Mouse (Mus musculus): ENCODE measurements around the gene B4galnt3. TPM values are rescaled to one million over a fixed set of nuclear protein-coding genes. Genes with fewer than 3 reads are reported as not detected.

The B4galnt3 gene
- polyA plus RNA-seq, 1 experiment from 2014 or later = 0.14 TPM

DNA sequence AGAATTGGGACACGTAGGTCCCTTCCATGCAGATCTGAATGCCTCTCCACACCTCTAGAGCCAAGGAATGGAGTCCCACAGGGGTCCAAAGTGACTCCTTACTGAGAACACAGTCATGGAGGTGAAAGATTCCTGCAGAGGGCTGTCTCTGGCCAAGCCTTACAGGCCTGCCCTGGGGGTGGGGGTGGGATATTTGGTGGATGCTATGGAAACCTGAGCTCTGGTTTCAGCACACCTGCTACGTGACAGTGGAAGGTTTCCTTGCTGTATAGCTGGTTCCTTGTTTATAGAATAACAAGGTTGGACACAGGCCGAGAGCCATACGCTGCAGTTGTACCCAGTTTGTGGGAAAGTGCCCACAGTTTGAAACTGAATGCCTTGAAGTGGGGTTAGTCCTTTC is 113.9 kb downstream of the B4galnt3 start:
- Histone ChIP-seq H3K9ac (ENCODE audit: low read depth, low read length) (no peak overlapping the region), H3K9me3 (replicated peaks; ENCODE audit: control insufficient read depth, low read length) (no peaks in the 10 kb centered on the region), H3K4me1 (ENCODE audit: control insufficient read depth, low read depth, low read length) (peaks cover 30% of the 10 kb centered on the region), H3K4me2 (ENCODE audit: low read depth, low read length) (no peak overlapping the region), H3K36me3 (ENCODE audit: control insufficient read depth, insufficient read depth) (no peaks in the 10 kb centered on the region), H3K27ac (ENCODE audit: low read length) (no peak overlapping the region), H3K27me3 (ENCODE audit: control insufficient read depth, insufficient read depth, low read depth, low read length) (no peaks in the 10 kb centered on the region), H3K4me3 (ENCODE audit: low read depth, low read length) (no peak overlapping the region)
- 89% methylated on average over 4 of the region's 4 CpGs for WGBS (ENCODE audit: insufficient replicate concordance)
- no peak for ATAC-seq (ENCODE audit: low read depth)

DNA sequence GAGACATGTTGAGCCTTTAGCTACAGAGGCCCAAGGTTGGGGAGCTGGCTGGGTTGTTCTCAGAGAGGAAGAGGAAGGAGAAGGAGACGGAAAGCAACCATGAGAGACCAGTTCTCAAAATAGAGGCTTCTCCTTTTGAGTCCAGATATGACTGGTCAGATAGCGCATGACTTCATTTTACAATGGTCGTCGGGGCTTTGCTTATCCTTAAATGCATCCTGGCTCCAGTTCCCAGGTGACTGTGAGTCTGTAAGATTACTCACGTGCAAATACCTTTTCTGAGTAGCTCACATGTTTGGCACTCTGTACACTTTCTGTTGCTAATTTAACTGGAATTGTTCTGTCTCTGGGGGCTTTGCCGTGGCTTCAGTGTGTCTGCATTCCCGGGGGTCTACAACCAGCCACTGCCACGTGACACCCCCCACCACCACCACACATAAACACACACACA is 114.6 kb downstream of the B4galnt3 start:
- peak overlapping the region; percentile 42 for H3K9ac ChIP-seq (ENCODE audit: low read depth, low read length)
- WGBS (ENCODE audit: insufficient replicate concordance) = 50% methylated on average over 8 of the region's 8 CpGs
- no peaks in the 10 kb centered on the region for H3K9me3 ChIP-seq (replicated peaks; ENCODE audit: control insufficient read depth, low read length)
- H3K27me3 ChIP-seq (ENCODE audit: control insufficient read depth, insufficient read depth, low read depth, low read length) = no peaks in the 10 kb centered on the region
- no peak overlapping the region for H3K4me3 ChIP-seq (ENCODE audit: low read depth, low read length)
- H3K27ac ChIP-seq (ENCODE audit: low read length) = peak overlapping the region; percentile 82
- H3K4me1 ChIP-seq (ENCODE audit: control insufficient read depth, low read depth, low read length) = peaks cover 32% of the 10 kb centered on the region
- no peak overlapping the region for H3K4me2 ChIP-seq (ENCODE audit: low read depth, low read length)
- ATAC-seq (ENCODE audit: low read depth) = no peak
- no peaks in the 10 kb centered on the region for H3K36me3 ChIP-seq (ENCODE audit: control insufficient read depth, insufficient read depth)

DNA sequence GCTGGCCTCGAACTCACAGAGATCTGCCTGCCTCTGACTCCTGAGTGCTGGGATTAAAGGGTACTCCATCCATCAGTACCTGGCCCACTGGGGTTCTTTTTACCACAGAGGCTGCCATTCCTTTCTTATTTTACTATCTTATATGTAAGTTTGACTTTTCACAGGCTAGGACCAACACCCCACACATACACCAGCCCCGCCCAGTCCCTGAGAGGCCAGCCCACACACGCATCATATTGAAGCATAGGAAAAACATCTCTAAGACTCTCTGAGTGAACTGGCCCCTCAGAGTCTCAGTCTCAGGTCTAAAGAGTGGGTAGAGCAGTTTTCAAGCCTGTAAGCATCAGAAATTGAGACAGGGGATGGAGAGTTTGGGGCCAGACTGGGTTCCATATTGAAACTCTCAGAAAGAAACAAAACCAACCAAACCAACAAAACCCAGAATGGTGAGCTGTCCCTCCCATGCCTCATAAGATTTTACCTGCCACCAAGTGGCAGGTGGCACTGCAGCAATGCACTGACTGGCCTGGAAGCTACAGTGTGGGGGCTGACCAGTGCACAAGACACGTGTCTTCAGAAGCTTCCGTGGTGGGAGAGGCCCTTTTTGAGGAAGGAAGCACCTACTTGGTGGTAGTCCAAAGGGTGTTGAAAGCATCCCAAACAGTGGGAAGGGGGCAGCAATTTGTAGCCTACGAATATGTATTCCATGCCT is 115.2 kb downstream of the B4galnt3 start:
- H3K9me3 ChIP-seq (replicated peaks; ENCODE audit: control insufficient read depth, low read length) = no peaks in the 10 kb centered on the region
- no peaks in the 10 kb centered on the region for H3K27me3 ChIP-seq (ENCODE audit: control insufficient read depth, insufficient read depth, low read depth, low read length)
- peaks cover 37% of the 10 kb centered on the region for H3K4me1 ChIP-seq (ENCODE audit: control insufficient read depth, low read depth, low read length)
- peak overlapping the region; percentile 43 for H3K4me2 ChIP-seq (ENCODE audit: low read depth, low read length)
- H3K4me3 ChIP-seq (ENCODE audit: low read depth, low read length) = peak overlapping the region; percentile 10; the same call in 1 of the 2 replicates
- peak; percentile 23 for ATAC-seq (ENCODE audit: low read depth)
- WGBS (ENCODE audit: insufficient replicate concordance) = 52% methylated on average over 6 of the region's 6 CpGs
- H3K9ac ChIP-seq (ENCODE audit: low read depth, low read length) = peak overlapping the region; percentile 42
- H3K27ac ChIP-seq (ENCODE audit: low read length) = peak overlapping the region; percentile 82
- no peaks in the 10 kb centered on the region for H3K36me3 ChIP-seq (ENCODE audit: control insufficient read depth, insufficient read depth)

DNA sequence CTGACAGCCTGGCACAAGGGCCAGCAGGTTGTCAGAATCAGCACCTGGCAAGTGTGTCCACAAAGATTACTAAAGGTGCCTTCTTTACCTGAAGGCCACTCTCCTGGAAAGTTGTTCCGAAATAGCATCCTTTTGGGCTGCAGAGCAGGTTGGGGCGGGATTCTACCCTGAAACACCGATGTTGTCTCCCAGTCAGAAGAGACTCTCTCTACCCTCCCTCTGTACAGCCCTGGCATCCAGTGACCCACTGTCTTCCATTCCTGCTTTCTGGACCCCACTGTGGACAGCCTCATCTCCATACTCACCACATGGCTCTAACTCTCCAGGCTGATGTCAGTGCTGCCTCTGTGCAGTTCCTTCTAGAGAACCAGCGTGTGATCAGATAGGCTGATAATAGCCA is 118.7 kb downstream of the B4galnt3 start:
- WGBS (ENCODE audit: insufficient replicate concordance) = 84% methylated on average over 4 of the region's 4 CpGs
- H3K9me3 ChIP-seq (replicated peaks; ENCODE audit: control insufficient read depth, low read length) = no peaks in the 10 kb centered on the region
- H3K4me1 ChIP-seq (ENCODE audit: control insufficient read depth, low read depth, low read length) = peaks cover 51% of the 10 kb centered on the region
- H3K4me2 ChIP-seq (ENCODE audit: low read depth, low read length) = peak overlapping the region; percentile 44
- H3K4me3 ChIP-seq (ENCODE audit: low read depth, low read length) = peak overlapping the region; percentile 53
- H3K27me3 ChIP-seq (ENCODE audit: control insufficient read depth, insufficient read depth, low read depth, low read length) = no peaks in the 10 kb centered on the region
- peak overlapping the region; percentile 67 for H3K9ac ChIP-seq (ENCODE audit: low read depth, low read length)
- peak overlapping the region; percentile 98 for H3K27ac ChIP-seq (ENCODE audit: low read length)
- H3K36me3 ChIP-seq (ENCODE audit: control insufficient read depth, insufficient read depth) = no peaks in the 10 kb centered on the region
- no peak for ATAC-seq (ENCODE audit: low read depth)

DNA sequence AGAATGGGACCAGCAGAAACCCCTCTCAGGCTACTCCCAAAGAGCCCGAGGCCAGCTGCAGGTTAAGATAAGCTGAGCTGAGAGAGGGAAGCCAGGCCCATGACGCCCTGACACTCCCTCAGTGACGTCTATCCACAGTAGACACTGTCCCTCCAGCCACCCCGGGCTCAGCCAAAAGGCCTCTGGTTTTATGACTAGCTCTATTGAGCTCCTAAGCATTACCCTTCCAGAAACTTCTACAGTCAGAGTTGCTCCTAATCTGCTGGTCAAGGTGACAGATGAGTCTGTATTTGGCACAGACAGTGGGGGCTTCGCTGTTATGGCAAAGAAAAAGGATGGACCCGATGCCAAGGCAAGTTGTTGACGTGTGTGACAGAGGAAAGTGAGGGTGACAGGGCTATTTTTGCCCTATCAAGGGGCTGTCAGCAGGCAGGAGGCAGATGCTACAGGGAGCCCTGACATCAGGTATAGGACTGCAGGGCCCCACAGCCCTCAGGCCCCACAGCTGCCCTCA is 119.7 kb downstream of the B4galnt3 start:
- H3K4me3 ChIP-seq (ENCODE audit: low read depth, low read length) = peak overlapping the region; percentile 53
- H3K36me3 ChIP-seq (ENCODE audit: control insufficient read depth, insufficient read depth) = no peaks in the 10 kb centered on the region
- H3K9ac ChIP-seq (ENCODE audit: low read depth, low read length) = peak overlapping the region; percentile 67
- H3K27ac ChIP-seq (ENCODE audit: low read length) = peak overlapping the region; percentile 98
- 14% methylated on average over 7 of the region's 7 CpGs for WGBS (ENCODE audit: insufficient replicate concordance)
- H3K27me3 ChIP-seq (ENCODE audit: control insufficient read depth, insufficient read depth, low read depth, low read length) = no peaks in the 10 kb centered on the region
- H3K4me2 ChIP-seq (ENCODE audit: low read depth, low read length) = peak overlapping the region; percentile 44
- H3K9me3 ChIP-seq (replicated peaks; ENCODE audit: control insufficient read depth, low read length) = no peaks in the 10 kb centered on the region
- peaks cover 47% of the 10 kb centered on the region for H3K4me1 ChIP-seq (ENCODE audit: control insufficient read depth, low read depth, low read length)
- ATAC-seq (ENCODE audit: low read depth) = peak; percentile 98

DNA sequence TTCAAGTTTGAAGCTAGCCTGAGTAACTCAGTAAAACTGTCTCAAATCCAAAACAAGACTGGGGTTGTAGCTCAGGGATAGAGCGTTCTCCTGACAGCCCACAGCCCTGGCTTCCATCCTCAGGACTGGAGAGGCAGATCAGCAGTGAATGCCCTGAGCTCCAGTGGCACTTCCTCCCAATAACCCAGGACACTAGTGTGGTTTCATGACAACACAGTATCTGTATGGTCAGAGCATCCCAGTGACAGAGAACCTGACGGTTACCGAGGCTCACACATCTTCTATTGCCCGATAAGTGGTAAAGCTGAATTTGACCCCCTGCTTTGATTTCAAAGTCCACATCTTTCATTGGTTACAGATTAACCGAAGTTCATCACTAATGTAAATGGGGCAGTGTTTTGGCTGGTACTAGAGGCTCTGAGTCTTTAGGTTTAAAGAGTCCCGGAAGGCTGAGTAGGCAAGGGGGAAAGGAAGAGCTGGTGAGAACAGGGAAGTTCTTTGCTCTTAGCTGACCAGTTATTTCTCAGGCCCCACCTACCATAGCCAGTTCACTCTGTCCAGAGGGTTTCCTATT is 120.2 kb downstream of the B4galnt3 start:
- H3K36me3 ChIP-seq (ENCODE audit: control insufficient read depth, insufficient read depth) = no peaks in the 10 kb centered on the region
- peak; percentile 30 for ATAC-seq (ENCODE audit: low read depth)
- H3K4me2 ChIP-seq (ENCODE audit: low read depth, low read length) = peak overlapping the region; percentile 44
- H3K9me3 ChIP-seq (replicated peaks; ENCODE audit: control insufficient read depth, low read length) = no peaks in the 10 kb centered on the region
- no peaks in the 10 kb centered on the region for H3K27me3 ChIP-seq (ENCODE audit: control insufficient read depth, insufficient read depth, low read depth, low read length)
- H3K9ac ChIP-seq (ENCODE audit: low read depth, low read length) = peak overlapping the region; percentile 21
- peak overlapping the region; percentile 98 for H3K27ac ChIP-seq (ENCODE audit: low read length)
- H3K4me3 ChIP-seq (ENCODE audit: low read depth, low read length) = peak overlapping the region; percentile 5
- 28% methylated on average over 6 of the region's 6 CpGs for WGBS (ENCODE audit: insufficient replicate concordance)
- H3K4me1 ChIP-seq (ENCODE audit: control insufficient read depth, low read depth, low read length) = peaks cover 42% of the 10 kb centered on the region

DNA sequence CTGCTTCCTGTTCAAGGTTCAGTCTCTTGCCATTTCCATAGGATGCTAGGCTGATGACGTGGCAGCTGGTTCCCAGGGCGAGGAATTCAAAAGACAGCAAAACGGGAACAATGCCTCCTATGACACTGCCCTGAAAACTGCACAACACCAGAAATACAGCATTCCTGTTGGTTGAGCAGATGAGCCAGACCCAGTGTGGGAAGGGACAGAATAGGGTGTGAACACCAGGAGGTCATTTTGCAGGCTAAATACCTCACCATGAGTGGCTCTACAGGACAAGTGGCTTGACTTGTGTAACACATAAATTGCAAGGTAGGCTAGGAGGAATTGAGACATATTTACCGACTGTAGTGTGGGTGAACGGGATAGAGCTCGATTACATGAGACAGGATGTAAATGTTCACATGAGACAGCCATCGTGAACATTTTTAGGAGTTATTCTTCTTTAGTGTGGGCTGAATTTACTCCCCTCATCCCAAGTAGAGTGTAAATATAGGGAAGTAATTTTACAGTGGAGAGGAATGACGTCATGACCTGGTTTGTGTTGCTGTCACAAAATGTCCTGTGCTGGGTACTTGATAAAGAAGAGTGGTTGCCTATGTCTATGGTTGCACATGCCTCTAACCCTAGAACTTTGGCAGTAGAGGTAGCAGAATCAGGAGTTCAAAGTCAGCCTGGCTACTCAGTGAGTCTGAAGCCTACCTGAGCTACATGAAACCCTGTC is 121.9 kb downstream of the B4galnt3 start:
- Histone ChIP-seq H3K27ac (ENCODE audit: low read length) (peak overlapping the region; percentile 6; the same call in 1 of the 2 replicates), H3K9ac (ENCODE audit: low read depth, low read length) (no peak overlapping the region), H3K27me3 (ENCODE audit: control insufficient read depth, insufficient read depth, low read depth, low read length) (no peaks in the 10 kb centered on the region), H3K4me1 (ENCODE audit: control insufficient read depth, low read depth, low read length) (peaks cover 40% of the 10 kb centered on the region), H3K36me3 (ENCODE audit: control insufficient read depth, insufficient read depth) (no peaks in the 10 kb centered on the region), H3K9me3 (replicated peaks; ENCODE audit: control insufficient read depth, low read length) (no peaks in the 10 kb centered on the region), H3K4me3 (ENCODE audit: low read depth, low read length) (no peak overlapping the region), H3K4me2 (ENCODE audit: low read depth, low read length) (no peak overlapping the region)
- no peak for ATAC-seq (ENCODE audit: low read depth)
- 69% methylated on average over 8 of the region's 8 CpGs for WGBS (ENCODE audit: insufficient replicate concordance)

DNA sequence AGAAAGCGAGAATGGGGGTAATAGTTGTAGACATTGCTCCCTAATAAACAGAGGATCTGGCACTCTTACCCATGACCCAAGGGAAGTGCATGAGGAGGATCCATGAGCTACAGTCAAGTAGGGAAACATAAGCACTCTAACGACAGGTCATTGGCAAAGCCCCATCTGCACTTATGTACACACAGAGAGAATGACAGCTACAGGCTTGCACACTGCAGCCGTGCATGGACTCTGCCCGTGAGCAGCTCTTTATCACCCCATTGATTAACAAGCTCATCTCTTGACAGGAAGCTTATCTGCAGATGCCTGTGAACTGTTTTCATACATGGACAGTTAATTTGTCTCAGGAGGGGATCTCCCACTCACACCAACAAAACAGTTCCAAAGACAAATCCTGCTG is 126.8 kb downstream of the B4galnt3 start:
- Histone ChIP-seq H3K4me1 (ENCODE audit: control insufficient read depth, low read depth, low read length) (peaks cover 10% of the 10 kb centered on the region), H3K4me3 (ENCODE audit: low read depth, low read length) (no peak overlapping the region), H3K9ac (ENCODE audit: low read depth, low read length) (no peak overlapping the region), H3K4me2 (ENCODE audit: low read depth, low read length) (no peak overlapping the region), H3K36me3 (ENCODE audit: control insufficient read depth, insufficient read depth) (no peaks in the 10 kb centered on the region), H3K9me3 (replicated peaks; ENCODE audit: control insufficient read depth, low read length) (no peaks in the 10 kb centered on the region), H3K27ac (ENCODE audit: low read length) (no peak overlapping the region), H3K27me3 (ENCODE audit: control insufficient read depth, insufficient read depth, low read depth, low read length) (no peaks in the 10 kb centered on the region)
- peak; percentile 67 for ATAC-seq (ENCODE audit: low read depth)
- WGBS (ENCODE audit: insufficient replicate concordance) = 35% methylated on average over 4 of the region's 4 CpGs

Measured in liver, embryonic 16.5 days (tissue).